Mouse (Mus musculus) megakaryocyte progenitor cell, adult 5-6 weeks (primary cell): ENCODE results near the gene Cmpk1. TPM values are rescaled to one million over a fixed set of nuclear protein-coding genes. Genes with fewer than 3 reads are reported as not detected.
"Not testable (repeated sequence)": the region's sequence is repeated elsewhere in the genome, so short reads cannot be mapped to it uniquely, and the experiment has no call there.

ENCODE experiments used
- ATAC-seq: replicated peaks from 2 replicates; pipeline ENCODE4 v1.8.0; 2016; ENCODE audit warnings: mild to moderate bottlenecking, moderate TSS enrichment, inconsistent platforms; ENCODE audit not compliant: poor library complexity
- total RNA-seq, 2 experiments: library from RNA; stranded (forward) in 1 of 2; stranded (reverse) in 1 of 2; fragments of 157-497, 149-512 nt in 1 of 2; fragments of 200-1000 nt in 1 of 2; gene quantifications; 2 replicates each; pipeline versions ENCODE4 v1.2.3 to v1.2.4; 2015 to 2017

The Cmpk1 gene
- total RNA-seq (2015) (76.3 and 76.4 TPM in 2 replicates), total RNA-seq (2017) (145 and 167 TPM in 2 replicates)

DNA sequence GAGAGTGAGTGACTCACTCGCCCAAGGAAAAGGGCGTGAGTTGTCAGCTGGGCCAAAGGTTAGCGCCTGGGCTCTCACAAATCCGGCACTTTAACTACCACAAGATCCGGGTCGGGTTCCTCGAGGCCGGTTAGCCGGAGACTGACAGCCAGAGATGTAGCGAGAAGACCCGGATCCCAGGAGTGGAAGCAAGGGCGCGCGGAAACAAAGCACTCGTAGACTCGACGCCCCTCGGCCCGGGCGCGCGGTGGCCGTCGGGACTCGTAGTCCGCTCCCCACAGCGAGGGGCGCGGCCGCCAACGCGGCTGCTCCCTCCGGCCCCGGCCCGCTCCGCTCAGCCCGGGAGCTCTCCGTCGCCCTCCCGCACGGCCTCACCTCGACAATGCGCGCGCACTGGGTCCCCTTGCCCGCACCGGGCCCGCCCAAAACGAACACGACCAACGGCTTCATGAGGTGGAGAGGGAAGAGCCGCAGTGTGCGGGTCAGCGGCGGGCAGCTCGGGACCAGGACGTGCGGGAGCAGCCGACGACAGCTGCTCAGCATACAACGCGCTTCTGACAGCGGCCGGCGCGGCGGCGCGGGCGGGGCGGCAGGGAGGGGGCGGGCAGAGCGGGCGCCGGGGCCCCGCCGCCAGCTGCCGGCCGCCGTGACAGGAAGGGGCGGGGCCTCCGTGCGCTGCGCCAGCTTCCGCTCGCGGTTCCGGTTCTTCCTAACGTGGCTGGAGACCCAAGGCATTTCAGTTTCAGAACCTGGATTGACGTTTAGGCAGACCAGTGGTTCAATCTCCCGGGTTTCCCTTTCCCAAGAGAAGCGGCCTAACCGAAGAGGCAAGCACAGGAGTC, at the start of gene Cmpk1:
TSS of gene Cmpk1 (minus strand) at position 651 of the 842 bp plus-strand sequence.
- peak; percentile 78 for ATAC-seq

GRCm38 (mm10) chr4:115035043-115035442, 48.0 kb upstream of the Cmpk1 start:
- peak; percentile 88 for ATAC-seq

- ATAC-seq: no peak
Observed at GRCm38 (mm10) chr4:115019997-115020396, 33.0 kb upstream of the Cmpk1 start.

- no peak for ATAC-seq
Observed at GRCm38 (mm10) chr4:115014276-115014675, 27.2 kb upstream of the Cmpk1 start.

- peak; percentile 44 for ATAC-seq
Observed at GRCm38 (mm10) chr4:115000429-115000795, 13.4 kb upstream of the Cmpk1 start.

DNA sequence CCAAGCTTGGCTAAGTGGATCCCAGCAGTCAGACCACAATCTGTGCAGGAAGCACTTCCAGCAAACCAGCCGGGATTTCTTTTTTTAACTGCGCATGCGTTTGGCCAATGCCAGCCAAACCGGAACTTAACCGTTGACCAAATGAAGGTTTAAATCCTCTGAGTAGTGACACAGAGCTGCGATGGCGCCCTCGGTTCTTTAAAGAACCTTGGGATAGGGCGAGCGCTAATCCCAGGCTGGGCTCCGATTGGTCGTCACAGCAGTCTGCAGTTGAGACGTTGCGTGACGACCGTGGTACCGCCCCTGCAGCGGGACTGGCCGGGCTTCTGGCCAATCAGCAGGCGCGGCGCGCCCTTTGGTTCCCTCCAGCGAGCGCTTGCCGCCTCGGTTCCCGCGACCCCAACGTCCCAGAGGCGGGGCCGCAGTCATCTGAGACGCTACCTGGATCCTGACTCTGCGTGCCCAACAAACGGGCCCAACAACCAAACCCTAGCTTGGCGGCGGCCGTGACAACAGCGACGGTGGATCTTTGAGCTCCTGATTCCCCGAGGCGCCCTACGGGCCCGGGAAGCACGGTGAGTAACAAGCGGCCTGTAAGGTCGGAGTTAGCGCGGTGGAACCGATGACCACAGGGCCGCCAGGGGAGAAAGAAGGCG, 12.9 kb upstream of the Cmpk1 start, which contains the start of gene Stil:
TSS of gene Stil (plus strand) at position 387 of the 656 bp plus-strand sequence.
- peak; percentile 91 for ATAC-seq

GRCm38 (mm10) chr4:114999445-114999772, 12.4 kb upstream of the Cmpk1 start:
- ATAC-seq: no peak

DNA sequence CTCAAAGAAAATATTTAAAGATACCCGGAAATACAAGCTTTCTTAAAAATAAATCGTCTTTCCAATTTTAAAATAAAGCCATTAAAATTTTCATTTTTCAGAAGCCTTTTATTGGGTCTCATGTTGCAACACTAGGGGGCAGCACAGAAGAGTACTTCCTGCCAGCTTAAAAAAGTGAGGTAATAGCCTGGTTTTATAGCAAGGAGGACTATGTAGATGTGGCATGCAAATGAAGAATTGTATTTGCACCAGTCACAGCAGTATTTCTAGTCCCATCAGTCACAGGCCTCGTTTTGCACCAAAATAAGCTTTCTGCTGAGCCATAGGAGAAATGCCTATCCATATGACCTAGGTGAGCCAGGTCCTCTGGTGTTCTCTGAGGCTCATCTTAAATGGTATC, 10.0 kb upstream of the Cmpk1 start:
- peak; percentile 29 for ATAC-seq

DNA sequence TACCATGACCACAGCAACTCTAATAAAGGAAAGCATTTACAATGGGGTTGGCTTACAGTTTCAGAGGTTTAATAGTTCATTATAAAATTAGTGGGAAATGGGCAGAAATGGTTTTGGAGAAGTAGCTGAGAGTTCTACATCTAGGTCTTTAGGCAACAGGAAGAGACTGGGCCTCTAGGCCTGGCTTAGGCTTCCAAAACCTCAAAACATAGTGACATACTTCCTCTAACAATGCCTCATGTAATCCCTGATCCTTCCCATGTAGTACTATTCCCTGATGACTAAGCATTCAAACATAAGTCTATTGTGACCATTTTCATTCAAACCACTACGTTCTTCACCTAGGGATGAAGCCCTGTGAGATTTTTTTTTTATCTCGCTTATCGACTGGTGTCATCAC, 7.2 kb upstream of the Cmpk1 start:
- ATAC-seq: peak; percentile 80

GRCm38 (mm10) chr4:114986211-114986590, 840 bp downstream of the Cmpk1 start:
- peak; percentile 10; the same call in 1 of the 2 replicates for ATAC-seq

DNA sequence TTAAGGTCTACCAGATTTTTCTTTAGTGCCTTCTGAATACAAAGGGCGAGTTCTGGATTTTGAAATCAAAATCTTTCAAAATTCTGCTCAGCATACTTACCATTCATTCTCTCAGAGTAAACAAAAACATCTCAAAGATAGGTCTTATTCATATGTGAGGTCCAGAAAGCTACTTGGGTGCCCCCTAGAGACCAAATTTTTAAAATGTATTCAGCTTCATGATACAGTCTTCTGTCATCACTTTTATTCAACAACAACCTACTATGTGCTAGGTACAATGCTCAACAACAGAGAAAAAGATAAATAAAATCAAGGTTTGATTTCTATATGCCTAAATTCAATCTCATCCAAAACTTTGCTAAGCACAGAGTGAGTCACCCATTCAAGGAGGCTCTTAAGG, 4.0 kb downstream of the Cmpk1 start:
- ATAC-seq: peak; percentile 33

DNA sequence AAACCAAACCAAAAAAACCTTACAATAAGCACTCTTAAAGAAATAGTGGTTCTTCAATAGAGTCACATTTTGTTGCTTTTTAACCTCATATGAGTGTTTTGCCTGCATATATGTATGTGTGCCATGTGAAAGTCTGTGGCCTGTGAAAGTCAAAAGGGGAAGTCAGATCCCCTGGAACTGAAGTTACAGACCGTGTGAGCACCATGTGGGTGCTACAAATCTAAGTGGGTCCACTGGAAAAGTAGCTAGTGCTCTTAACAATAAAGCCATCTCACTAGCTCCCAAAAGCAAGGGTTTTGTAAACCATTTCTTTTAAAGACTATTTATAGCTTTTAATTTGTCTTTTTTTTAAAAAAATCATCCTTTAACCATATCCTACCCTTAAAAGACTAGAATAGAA, 4.4 kb downstream of the Cmpk1 start:
- ATAC-seq: peak; percentile 29; the same call in 1 of the 2 replicates

DNA sequence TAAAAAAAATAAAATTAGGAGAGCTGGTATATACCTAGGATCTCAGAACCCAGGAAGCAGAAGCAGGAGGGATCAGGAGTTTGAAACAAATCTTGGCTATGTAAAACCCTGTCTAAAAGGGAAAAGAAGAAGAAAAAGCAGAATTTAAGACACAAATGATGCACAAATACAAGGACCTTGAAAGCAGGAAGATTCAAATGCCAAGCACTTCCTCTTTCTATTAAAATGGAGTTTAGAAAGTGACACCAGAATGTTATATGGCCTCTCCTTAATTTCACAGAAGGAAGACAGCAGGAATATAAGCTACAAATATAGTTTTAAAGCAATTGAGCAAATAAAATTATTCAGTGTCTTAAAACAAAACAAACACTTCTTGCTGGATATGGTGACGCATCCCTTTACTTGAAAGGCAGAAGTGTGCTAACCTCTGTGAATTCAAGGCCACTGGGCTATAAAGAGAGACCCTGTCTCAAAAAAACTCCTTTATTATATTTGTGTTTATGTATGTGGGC, 13.8 kb downstream of the Cmpk1 start:
- ATAC-seq: peak; percentile 68

DNA sequence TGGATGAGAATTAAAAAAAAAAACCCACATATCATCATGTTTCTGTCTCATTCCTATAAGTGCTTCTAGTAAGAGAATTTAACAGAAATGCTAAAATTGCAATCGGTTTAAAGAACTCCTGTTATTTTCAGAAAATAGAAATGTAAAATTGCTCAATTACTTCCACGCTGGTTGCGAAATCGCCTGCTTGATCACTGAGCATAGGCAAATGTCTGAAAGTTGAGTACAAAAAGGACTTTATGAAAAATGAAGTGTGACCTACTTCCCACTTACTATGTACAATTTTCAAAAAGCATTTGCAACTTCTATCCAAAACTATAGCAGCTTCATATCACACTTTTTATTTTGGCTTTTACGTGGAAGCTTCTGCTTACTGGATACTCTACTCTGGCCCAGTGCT, 16.3 kb downstream of the Cmpk1 start:
- peak; percentile 78 for ATAC-seq

GRCm38 (mm10) chr4:114960881-114961280, 26.2 kb downstream of the Cmpk1 start:
- ATAC-seq: not testable (repeated sequence)

DNA sequence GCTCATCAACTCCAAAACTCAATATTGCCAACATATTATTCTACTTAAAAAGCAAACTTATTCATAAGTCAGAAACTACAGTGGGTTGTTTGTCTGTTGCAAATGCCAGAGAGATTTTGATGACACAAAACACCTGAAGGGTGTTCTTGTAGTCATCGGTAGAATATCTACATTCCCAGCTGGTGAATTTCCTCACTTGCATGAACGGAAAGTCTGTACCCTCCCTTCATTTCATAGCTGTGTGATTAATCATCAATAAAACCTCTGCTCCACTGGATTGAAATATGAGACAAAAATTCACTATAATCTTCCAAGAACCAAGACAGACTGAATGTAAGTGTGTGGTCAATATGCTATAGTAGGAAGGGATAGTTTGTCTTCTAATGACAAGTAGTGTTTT, 27.5 kb downstream of the Cmpk1 start:
- no peak for ATAC-seq

DNA sequence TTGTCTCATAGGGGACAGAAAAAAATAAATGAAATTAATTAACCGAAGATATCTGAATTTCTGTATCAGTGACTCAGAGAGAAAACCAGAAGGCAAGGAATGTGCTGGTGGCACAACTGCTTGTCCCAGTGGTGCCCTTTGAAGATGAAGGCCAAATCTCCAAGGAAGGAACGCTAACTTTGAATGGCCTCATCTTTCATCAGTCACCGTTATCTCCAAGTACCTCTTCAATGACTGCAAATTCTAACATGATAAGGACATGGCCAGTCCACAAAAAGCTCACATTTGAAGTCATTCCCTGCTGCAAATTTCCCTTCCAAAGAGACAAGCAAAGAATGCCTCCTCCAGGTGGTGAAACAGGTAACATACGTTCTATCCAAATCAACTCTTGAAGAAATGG, 28.3 kb downstream of the Cmpk1 start:
- no peak for ATAC-seq

GRCm38 (mm10) chr4:114958231-114958630, 28.8 kb downstream of the Cmpk1 start:
- no peak for ATAC-seq

- no peak for ATAC-seq
Observed at GRCm38 (mm10) chr4:114957403-114957802, 29.6 kb downstream of the Cmpk1 start.

DNA sequence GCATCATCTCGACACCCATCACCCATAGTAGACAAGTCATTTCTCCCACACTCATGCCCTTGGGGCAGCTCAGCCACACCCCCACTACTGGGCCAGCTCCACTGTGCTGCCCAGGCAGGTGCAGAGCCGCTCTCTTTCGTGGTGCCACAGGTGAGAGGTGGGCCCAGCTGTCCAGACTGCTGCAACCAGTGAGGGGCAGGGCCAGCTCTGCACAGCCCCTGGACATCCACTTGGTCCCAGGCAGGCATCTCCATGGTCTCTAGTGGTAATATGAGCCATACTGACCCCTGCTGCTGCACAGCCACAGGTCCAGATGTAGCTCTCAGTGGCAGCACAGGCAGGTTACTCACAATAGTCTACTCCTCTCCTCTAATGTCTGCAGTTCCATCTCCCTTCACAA, 33.9 kb downstream of the Cmpk1 start:
- ATAC-seq: no peak

GRCm38 (mm10) chr4:114947852-114948481, 39.1 kb downstream of the Cmpk1 start:
- ATAC-seq: no peak

DNA sequence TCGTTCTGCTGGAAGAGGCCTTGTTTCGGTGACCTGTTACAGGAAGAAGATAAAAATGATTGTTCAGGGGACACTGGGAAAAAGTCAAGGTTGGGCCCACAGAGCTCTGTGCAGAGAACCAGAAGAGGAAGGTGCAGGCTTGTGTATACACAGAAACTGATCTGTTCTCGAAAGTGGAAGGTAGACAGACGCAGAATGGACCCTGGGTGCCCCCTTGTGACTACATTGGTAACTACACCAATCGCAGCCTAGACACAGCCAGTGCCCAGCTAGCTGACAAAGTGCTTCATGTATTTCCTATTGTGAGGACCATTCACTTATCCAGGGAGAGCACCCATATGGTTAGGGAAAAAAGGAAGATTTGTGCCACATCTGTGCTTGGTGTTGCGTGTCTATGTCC, 39.6 kb downstream of the Cmpk1 start:
- ATAC-seq: peak; percentile 99
